Mouse (Mus musculus): Measurements from ENCODE around the gene Ddhd1.
A peak's percentile ranks its signal among the peaks of the same experiment; 100 is the strongest.

The Ddhd1 gene

GRCm38 (mm10) chr14:45561681-45562080 is 96.3 kb downstream of the Ddhd1 start:
- TF ChIP-seq GATA4 (IDR thresholded peaks at IDR 0.05; ENCODE audit: insufficient replicate concordance, low read length) = no peak

GRCm38 (mm10) chr14:45559018-45559417 is 98.9 kb downstream of the Ddhd1 start:
- TF ChIP-seq GATA4 (IDR thresholded peaks at IDR 0.05; ENCODE audit: insufficient replicate concordance, low read length) = no peak

GRCm38 (mm10) chr14:45554336-45554735 is 103.6 kb downstream of the Ddhd1 start:
- no peak for TF ChIP-seq GATA4 (IDR thresholded peaks at IDR 0.05; ENCODE audit: insufficient replicate concordance, low read length)

GRCm38 (mm10) chr14:45553854-45554253 is 104.1 kb downstream of the Ddhd1 start:
- no peak for TF ChIP-seq GATA4 (IDR thresholded peaks at IDR 0.05; ENCODE audit: insufficient replicate concordance, low read length)

- no peak for TF ChIP-seq GATA4 (IDR thresholded peaks at IDR 0.05; ENCODE audit: insufficient replicate concordance, low read length)
Measured at GRCm38 (mm10) chr14:45552431-45552830, 105.5 kb downstream of the Ddhd1 start.

- no peak for TF ChIP-seq GATA4 (IDR thresholded peaks at IDR 0.05; ENCODE audit: insufficient replicate concordance, low read length)
Measured at GRCm38 (mm10) chr14:45551121-45551768, 106.7 kb downstream of the Ddhd1 start.

GRCm38 (mm10) chr14:45550010-45550647 is 107.8 kb downstream of the Ddhd1 start:
- TF ChIP-seq GATA4 (IDR thresholded peaks at IDR 0.05; ENCODE audit: insufficient replicate concordance, low read length) = no peak

- TF ChIP-seq GATA4 (IDR thresholded peaks at IDR 0.05; ENCODE audit: insufficient replicate concordance, low read length) = no peak
Measured at GRCm38 (mm10) chr14:45548118-45548517, 109.8 kb downstream of the Ddhd1 start.

- TF ChIP-seq GATA4 (IDR thresholded peaks at IDR 0.05; ENCODE audit: insufficient replicate concordance, low read length) = no peak
Measured at GRCm38 (mm10) chr14:45544905-45545304, 113.0 kb downstream of the Ddhd1 start.

- TF ChIP-seq GATA4 (IDR thresholded peaks at IDR 0.05; ENCODE audit: insufficient replicate concordance, low read length) = no peak
Measured at GRCm38 (mm10) chr14:45544026-45544425, 113.9 kb downstream of the Ddhd1 start.

- peak; percentile 44; the same call in 1 of the 2 replicates for TF ChIP-seq GATA4 (IDR thresholded peaks at IDR 0.05; ENCODE audit: insufficient replicate concordance, low read length)
Measured at GRCm38 (mm10) chr14:45539659-45540468, 118.1 kb downstream of the Ddhd1 start.
